Mouse (Mus musculus) MEL (cell line): ENCODE data around the gene Fsip1. TPM values are rescaled to one million over a fixed set of nuclear protein-coding genes. Genes with fewer than 3 reads are reported as not detected.

Source experiments
- DNase-seq: peaks from one replicate; pipeline ENCODE4 v3.0.0; 2011; ENCODE audit warnings: low read depth, low spot score
- H3K27ac ChIP-seq: 2 replicates; pipeline ENCODE4 v1.5.1; 2012; ENCODE audit warnings: low read depth, mild to moderate bottlenecking, control low read depth, low read length, moderate library complexity; ENCODE audit not compliant: control insufficient read depth
- H3K27me3 ChIP-seq, 2 experiments: fragments of 150-350 bp in 1 of 2; sonication (generic) in 1 of 2; 2 replicates each; pipeline ENCODE4 v1.6.1; 2012; ENCODE audit warnings: low read length in 2 of 2, mild to moderate bottlenecking in 2 of 2, improper control_type of control experiment in 1 of 2, moderate library complexity in 1 of 2; ENCODE audit not compliant: insufficient read depth in 2 of 2, control insufficient read depth in 1 of 2
- H3K36me3 ChIP-seq, 2 experiments: 2 replicates each; pipeline ENCODE4 v1.6.1; 2012 to 2014; ENCODE audit warnings: low read length in 2 of 2, improper control_type of control experiment in 1 of 2, inconsistent platforms in 1 of 2, mild to moderate bottlenecking in 1 of 2; ENCODE audit not compliant: insufficient read depth in 2 of 2, control insufficient read depth in 1 of 2
- H3K4me1 ChIP-seq, 2 experiments: fragments of 150-350 bp in 1 of 2; sonication (generic) in 1 of 2; 2 replicates each; pipeline ENCODE4 v1.6.1; 2012; ENCODE audit warnings: low read length in 2 of 2, improper control_type of control experiment in 1 of 2, mild to moderate bottlenecking in 1 of 2; ENCODE audit not compliant: insufficient read depth in 2 of 2, control insufficient read depth in 1 of 2
- H3K4me3 ChIP-seq, 2 experiments: fragments of 150-350 bp in 1 of 2; sonication (generic) in 1 of 2; 2 replicates each; pipeline ENCODE4 v1.5.1; 2012; ENCODE audit warnings: low read depth in 2 of 2, low read length in 2 of 2, mild to moderate bottlenecking in 2 of 2, moderate library complexity in 2 of 2, control low read depth in 1 of 2, improper control_type of control experiment in 1 of 2; ENCODE audit not compliant: control insufficient read depth in 1 of 2, insufficient read depth in 1 of 2
- H3K79me2 ChIP-seq: 2 replicates; pipeline ENCODE4 v1.6.1; 2012; ENCODE audit warnings: mild to moderate bottlenecking, low read length, moderate library complexity; ENCODE audit not compliant: control insufficient read depth, poor library complexity, insufficient read depth
- H3K9ac ChIP-seq: 2 replicates; pipeline ENCODE4 v1.6.1; 2012; ENCODE audit warnings: low read depth, mild to moderate bottlenecking, control low read depth, low read length, moderate library complexity; ENCODE audit not compliant: control insufficient read depth, poor library complexity, severe bottlenecking
- H3K9me3 ChIP-seq: fragments of 150-350 bp; sonication (generic); replicated peaks from 2 replicates; pipeline ENCODE4 v1.6.1; 2012; ENCODE audit warnings: mild to moderate bottlenecking, low read length, improper control_type of control experiment, moderate library complexity; ENCODE audit not compliant: insufficient read depth
- BHLHE40 ChIP-seq: IDR thresholded peaks from 2 replicates; pipeline ENCODE4 v1.6.1; 2012; ENCODE audit warnings: low read depth, mild to moderate bottlenecking, inconsistent platforms, low read length, improper control_type of control experiment, borderline replicate concordance
- CHD2 ChIP-seq: IDR thresholded peaks from 2 replicates; pipeline ENCODE4 v1.6.1; 2011; ENCODE audit warnings: low read length, improper control_type of control experiment
- CTCF ChIP-seq, 3 experiments: IDR thresholded peaks in 2 of 3; conservative IDR thresholded peaks in 1 of 3; 2 replicates each; pipeline ENCODE4 v1.5.1; 2011 to 2012; ENCODE audit warnings: low read length in 3 of 3, low read depth in 2 of 3, mild to moderate bottlenecking in 2 of 3, improper control_type of control experiment in 1 of 3, inconsistent platforms in 1 of 3, mixed read lengths in 1 of 3, moderate library complexity in 1 of 3; ENCODE audit not compliant: control insufficient read depth in 1 of 3, insufficient read depth in 1 of 3, poor library complexity in 1 of 3, severe bottlenecking in 1 of 3
- ELF1 ChIP-seq: IDR thresholded peaks from 2 replicates; pipeline ENCODE4 v1.6.1; 2014; ENCODE audit warnings: low read depth, mild to moderate bottlenecking, inconsistent platforms, low read length, improper control_type of control experiment, moderate library complexity
- EP300 ChIP-seq, 2 experiments: IDR thresholded peaks; 2 replicates each; pipeline ENCODE4 v1.6.1; 2011; ENCODE audit warnings: improper control_type of control experiment in 2 of 2, low read length in 2 of 2, low read depth in 1 of 2, mild to moderate bottlenecking in 1 of 2
- ETS1 ChIP-seq: IDR thresholded peaks from 2 replicates; pipeline ENCODE4 v1.6.1; 2012; ENCODE audit warnings: low read depth, mild to moderate bottlenecking, inconsistent platforms, low read length, improper control_type of control experiment, moderate library complexity
- GABPA ChIP-seq: IDR thresholded peaks from 2 replicates; pipeline ENCODE4 v1.6.1; 2012; ENCODE audit warnings: low read depth, mild to moderate bottlenecking, inconsistent platforms, low read length, improper control_type of control experiment, moderate library complexity
- MAZ ChIP-seq: IDR thresholded peaks from 2 replicates; pipeline ENCODE4 v1.6.1; 2012; ENCODE audit warnings: low read depth, mild to moderate bottlenecking, inconsistent platforms, low read length, improper control_type of control experiment
- MEF2A ChIP-seq: IDR thresholded peaks from 2 replicates; pipeline ENCODE4 v1.6.1; 2014; ENCODE audit warnings: low read depth, mild to moderate bottlenecking, inconsistent platforms, low read length, improper control_type of control experiment; ENCODE audit not compliant: poor library complexity, insufficient replicate concordance, severe bottlenecking; ENCODE audit errors: extremely low read depth
- MXI1 ChIP-seq: IDR thresholded peaks from 2 replicates; pipeline ENCODE4 v1.6.1; 2011; ENCODE audit warnings: mild to moderate bottlenecking, low read depth, low read length, improper control_type of control experiment
- NRF1 ChIP-seq: IDR thresholded peaks from 2 replicates; pipeline ENCODE4 v1.6.1; 2014; ENCODE audit warnings: low read depth, mild to moderate bottlenecking, inconsistent platforms, low read length, improper control_type of control experiment, moderate library complexity; ENCODE audit not compliant: poor library complexity, insufficient read depth, severe bottlenecking
- POLR2AphosphoS5 ChIP-seq: IDR thresholded peaks from 2 replicates; pipeline ENCODE4 v1.6.1; 2012; ENCODE audit warnings: low read depth, borderline replicate concordance, mild to moderate bottlenecking, inconsistent platforms, low read length, moderate library complexity, mixed read lengths
- RAD21 ChIP-seq: IDR thresholded peaks from 2 replicates; pipeline ENCODE4 v1.6.1; 2011; ENCODE audit warnings: mild to moderate bottlenecking, low read depth, low read length, improper control_type of control experiment
- RCOR1 ChIP-seq: IDR thresholded peaks from 2 replicates; pipeline ENCODE4 v1.6.1; 2012; ENCODE audit warnings: low read depth, mild to moderate bottlenecking, inconsistent platforms, low read length, improper control_type of control experiment
- SMC3 ChIP-seq: IDR thresholded peaks from 2 replicates; pipeline ENCODE4 v1.6.1; 2011; ENCODE audit warnings: low read depth, low read length, improper control_type of control experiment
- TAL1 ChIP-seq: IDR thresholded peaks from 2 replicates; pipeline ENCODE4 v1.6.1; 2012; ENCODE audit warnings: mild to moderate bottlenecking, inconsistent platforms, low read length, moderate library complexity, mixed read lengths
- UBTF ChIP-seq: IDR thresholded peaks from 2 replicates; pipeline ENCODE4 v1.6.1; 2012; ENCODE audit warnings: low read depth, mild to moderate bottlenecking, inconsistent platforms, low read length, improper control_type of control experiment, moderate library complexity, borderline replicate concordance; ENCODE audit not compliant: insufficient read depth
- USF2 ChIP-seq, 2 experiments: IDR thresholded peaks; 2 replicates each; pipeline ENCODE4 v1.6.1; 2011 to 2012; ENCODE audit warnings: improper control_type of control experiment in 2 of 2, low read length in 2 of 2, borderline replicate concordance in 1 of 2, inconsistent platforms in 1 of 2, low read depth in 1 of 2, mild to moderate bottlenecking in 1 of 2; ENCODE audit not compliant: insufficient read depth in 1 of 2
- ZC3H11A ChIP-seq: IDR thresholded peaks from 2 replicates; pipeline ENCODE4 v1.6.1; 2012; ENCODE audit warnings: low read depth, mild to moderate bottlenecking, inconsistent platforms, low read length, improper control_type of control experiment
- polyA plus RNA-seq, 2 experiments: library from polyadenylated mRNA; stranded (reverse) in 1 of 2; unstranded in 1 of 2; fragments of >175 nt in 1 of 2; fragments of >200 nt in 1 of 2; gene quantifications; 2 replicates each; pipeline versions ENCODE4 v1.2.1 to v1.2.4; 2012; ENCODE audit warnings: low replicate concordance in 2 of 2, low read depth in 1 of 2; ENCODE audit not compliant: insufficient read length in 2 of 2, insufficient read depth in 1 of 2, missing spikeins in 1 of 2
- total RNA-seq: library from RNA; depleted of rRNA; stranded (reverse); fragments of 300-350 nt; gene quantifications from 2 replicates; pipeline ENCODE4 v1.2.3, GENCODE M21; 2012

Gene Fsip1
- total and polyA plus RNA-seq, 3 experiments: not detected

DNA sequence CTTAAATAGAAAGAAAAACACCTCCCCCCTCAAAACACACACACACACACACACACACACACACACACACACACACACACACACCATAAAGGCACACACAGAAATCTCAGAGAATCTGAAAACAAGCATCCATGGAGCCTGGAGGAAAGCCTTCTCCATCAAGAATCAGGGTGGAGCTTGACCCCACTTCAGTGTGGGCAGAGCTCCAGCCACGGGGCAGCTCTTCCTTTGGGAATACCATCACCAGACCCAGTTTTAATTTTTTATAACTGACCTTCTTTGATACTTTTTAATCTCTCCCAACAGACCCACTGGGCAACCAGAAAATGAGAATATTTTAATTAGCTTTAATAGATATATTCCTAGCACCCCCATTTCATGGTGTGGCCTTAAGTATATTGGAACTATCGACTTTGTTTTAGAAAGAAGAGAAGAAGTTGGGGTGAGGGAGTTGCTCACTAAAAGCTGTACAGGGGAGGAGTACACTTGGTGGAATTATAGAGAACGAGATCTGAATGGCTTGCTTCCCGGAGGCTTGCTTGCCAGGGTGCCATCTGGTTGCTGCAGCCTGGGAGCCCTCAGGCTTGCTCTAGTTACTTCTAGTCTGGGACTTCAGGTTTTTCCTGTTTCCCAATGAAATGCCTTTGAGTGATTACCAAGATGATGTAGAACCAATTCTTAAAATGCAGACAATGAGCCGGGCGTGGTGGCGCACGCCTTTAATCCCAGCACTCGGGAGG is 31.7 kb upstream of the Fsip1 start:
- H3K36me3 ChIP-seq: no peaks in the 10 kb centered on the region
- H3K27ac ChIP-seq: no peak overlapping the region
- no peaks in the 10 kb centered on the region for H3K9me3 ChIP-seq
- no peaks in the 10 kb centered on the region for H3K79me2 ChIP-seq
- no peak for TF ChIP-seq CTCF (IDR thresholded peaks at IDR 0.05 in 2 of 3, conservative IDR thresholded peaks at IDR 0.05 in 1 of 3; ENCODE audit: control insufficient read depth in 1 of 3, insufficient read depth in 1 of 3, low read depth in 2 of 3, low read length in 3 of 3, poor library complexity in 1 of 3, severe bottlenecking in 1 of 3)
- TF ChIP-seq MXI1: no peak
- TF ChIP-seq UBTF: no peak
- TF ChIP-seq ELF1: no peak
- no peak for TF ChIP-seq POLR2AphosphoS5
- TF ChIP-seq CHD2: no peak
- TF ChIP-seq SMC3: no peak
- TF ChIP-seq USF2 (IDR thresholded peaks at IDR 0.05; ENCODE audit: borderline replicate concordance in 1 of 2, insufficient read depth in 1 of 2, low read depth in 1 of 2, low read length in 2 of 2): no peak
- no peak for TF ChIP-seq RAD21
- TF ChIP-seq RCOR1: no peak
- TF ChIP-seq MAZ: no peak
- H3K4me1 ChIP-seq: no peaks in the 10 kb centered on the region
- H3K9ac ChIP-seq: no peak overlapping the region
- no peak for DNase-seq
- no peaks in the 10 kb centered on the region; a peak in 2 of 4 replicates for H3K27me3 ChIP-seq
- H3K4me3 ChIP-seq: no peak overlapping the region

GRCm38 (mm10) chr2:118287678-118288077 is 30.9 kb upstream of the Fsip1 start:
- no peaks in the 10 kb centered on the region; a peak in 2 of 4 replicates for H3K27me3 ChIP-seq
- no peak overlapping the region for H3K4me3 ChIP-seq
- no peak for TF ChIP-seq RCOR1
- no peak for TF ChIP-seq ZC3H11A
- TF ChIP-seq TAL1: no peak
- no peak for TF ChIP-seq EP300 (IDR thresholded peaks at IDR 0.05; ENCODE audit: low read depth in 1 of 2, low read length in 2 of 2)
- TF ChIP-seq ELF1: no peak
- no peak for TF ChIP-seq GABPA
- TF ChIP-seq MXI1: no peak
- no peak for TF ChIP-seq ETS1
- no peak for TF ChIP-seq NRF1
- TF ChIP-seq MEF2A: no peak
- TF ChIP-seq BHLHE40: no peak
- H3K9ac ChIP-seq: no peak overlapping the region
- H3K79me2 ChIP-seq: no peaks in the 10 kb centered on the region
- DNase-seq: no peak
- H3K9me3 ChIP-seq: no peaks in the 10 kb centered on the region
- no peak overlapping the region for H3K27ac ChIP-seq
- H3K36me3 ChIP-seq: no peaks in the 10 kb centered on the region
- no peaks in the 10 kb centered on the region for H3K4me1 ChIP-seq
